Mouse (Mus musculus): ENCODE results near the gene Ggt5.

The Ggt5 gene

DNA sequence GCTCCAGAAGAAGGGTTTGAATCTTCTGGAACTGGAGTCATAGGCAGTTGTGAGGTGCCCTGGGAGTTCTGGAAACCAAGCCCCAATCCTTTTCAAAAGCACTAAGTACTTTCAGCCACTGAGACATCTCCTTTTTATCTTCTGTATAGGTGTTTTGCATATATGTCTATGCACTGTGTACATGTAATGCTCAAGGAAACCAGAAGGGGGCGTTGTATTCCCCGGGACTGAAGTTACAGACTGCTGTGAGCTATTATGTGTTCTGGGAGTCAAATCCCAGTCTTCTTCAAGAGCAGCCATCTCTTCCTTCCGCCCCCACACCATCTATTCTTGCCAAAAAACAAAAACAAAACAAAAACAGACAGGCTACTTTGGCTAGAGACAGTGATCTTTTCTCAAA lies 31.7 kb downstream of the Ggt5 start:
- DNase-seq (ENCODE audit: low read depth, low spot score): no peak

- no peak for DNase-seq (ENCODE audit: low read depth, low spot score)
Observed at GRCm38 (mm10) chr10:75625920-75626319, 36.8 kb downstream of the Ggt5 start.

DNA sequence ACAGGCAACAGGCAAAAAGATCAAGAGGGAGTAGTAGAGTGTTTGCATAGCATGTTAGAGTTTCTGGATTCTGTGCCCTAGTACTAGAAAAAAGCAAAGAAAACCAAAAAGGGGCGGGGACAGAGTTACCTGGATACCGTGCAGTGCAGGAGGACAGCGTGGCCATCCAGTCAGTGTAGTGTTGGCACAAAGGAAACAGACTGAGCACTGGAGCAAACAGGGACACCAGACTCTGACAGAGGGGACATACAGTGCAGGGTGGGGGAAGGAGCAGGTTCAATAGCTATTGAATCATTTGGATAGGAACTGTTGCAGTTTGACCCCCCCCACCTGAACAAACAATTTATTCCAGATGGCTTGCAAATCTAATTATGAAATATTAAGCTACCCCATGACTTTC lies 37.9 kb downstream of the Ggt5 start:
- no peak for DNase-seq (ENCODE audit: low read depth, low spot score)

- no peak for DNase-seq (ENCODE audit: low read depth, low spot score)
Observed at GRCm38 (mm10) chr10:75627490-75627889, 38.4 kb downstream of the Ggt5 start.

GRCm38 (mm10) chr10:75632633-75633032 lies 43.5 kb downstream of the Ggt5 start:
- DNase-seq (ENCODE audit: low read depth, low spot score): no peak

GRCm38 (mm10) chr10:75633048-75633447 lies 43.9 kb downstream of the Ggt5 start:
- no peak for DNase-seq (ENCODE audit: low read depth, low spot score)

GRCm38 (mm10) chr10:75633576-75634139 lies 44.5 kb downstream of the Ggt5 start:
- DNase-seq (ENCODE audit: low read depth, low spot score): no peak

- DNase-seq (ENCODE audit: low read depth, low spot score): no peak
Observed at GRCm38 (mm10) chr10:75634610-75635009, 45.5 kb downstream of the Ggt5 start.

- no peak for DNase-seq (ENCODE audit: low read depth, low spot score)
Observed at GRCm38 (mm10) chr10:75635019-75635692, 46.0 kb downstream of the Ggt5 start.

DNA sequence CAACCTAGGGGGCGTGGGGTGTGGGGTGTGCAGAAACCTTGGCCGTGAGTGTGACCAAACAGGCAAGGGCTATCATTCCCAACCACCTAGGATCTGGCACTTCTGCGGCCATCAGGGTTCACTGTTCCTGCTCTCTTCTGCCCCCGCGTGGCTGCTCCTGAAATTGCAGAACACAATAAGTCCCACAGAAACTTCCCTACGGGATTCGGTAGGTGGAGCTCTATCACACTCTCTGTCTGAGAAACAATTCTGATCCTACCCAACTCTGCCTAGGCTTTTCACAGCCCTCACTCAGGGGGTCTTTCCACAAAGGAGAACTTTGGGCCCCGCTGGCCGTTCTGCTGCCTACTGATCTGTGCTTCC lies 46.5 kb downstream of the Ggt5 start:
- DNase-seq (ENCODE audit: low read depth, low spot score): no peak

DNA sequence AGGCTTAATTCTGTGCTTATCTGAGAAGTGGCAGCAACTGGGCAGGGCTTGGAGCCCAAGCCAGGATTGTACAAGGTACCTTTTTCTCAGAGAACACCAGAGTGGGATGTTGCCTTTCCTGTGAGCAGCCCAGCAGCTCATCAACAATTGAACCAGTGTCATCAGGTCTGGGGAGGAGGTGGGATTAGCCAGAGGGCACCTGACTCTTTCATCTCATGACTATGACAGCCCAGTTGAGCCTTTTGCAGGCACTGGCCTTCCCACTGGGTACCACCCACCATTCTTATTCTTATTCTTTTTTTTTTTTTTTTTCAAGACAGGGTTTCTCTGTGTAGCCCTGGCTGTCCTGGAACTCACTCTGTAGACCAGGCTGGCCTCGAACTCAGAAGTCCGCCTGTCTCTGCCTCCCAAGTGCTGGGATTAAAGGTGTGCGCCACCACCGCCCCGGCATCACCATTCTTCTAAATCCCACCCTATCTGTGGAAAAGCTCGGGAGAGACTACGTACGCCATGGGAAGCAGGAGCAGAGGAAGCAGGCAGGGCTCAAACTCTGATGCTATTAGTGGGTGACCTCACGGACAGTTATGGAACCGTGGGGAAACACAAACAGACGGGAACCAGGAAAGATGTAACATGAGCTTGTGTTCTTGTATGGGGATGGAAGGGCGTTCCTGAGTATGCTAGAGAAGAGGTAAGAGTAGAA lies 47.1 kb downstream of the Ggt5 start:
- no peak for DNase-seq (ENCODE audit: low read depth, low spot score)

DNA sequence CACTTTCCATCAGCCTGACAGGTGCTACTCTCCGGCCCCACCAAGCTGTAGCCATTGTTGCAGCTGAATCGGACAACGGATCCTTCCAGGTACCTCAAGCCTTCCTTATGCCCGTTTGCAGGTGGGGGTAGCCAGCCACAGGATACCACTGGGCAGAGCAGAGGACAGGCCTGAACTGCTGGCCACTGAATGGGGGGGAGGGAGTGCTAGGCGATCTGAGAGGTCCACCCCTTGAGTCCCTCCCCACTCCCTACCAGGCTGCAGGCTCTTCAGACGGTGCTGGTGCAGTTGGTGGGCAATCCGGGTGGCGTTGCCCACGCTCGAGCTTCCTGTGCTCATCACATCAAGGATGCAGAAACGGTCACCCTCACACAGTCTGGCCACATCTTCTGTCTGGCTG lies 48.6 kb downstream of the Ggt5 start:
- no peak for DNase-seq (ENCODE audit: low read depth, low spot score)

DNA sequence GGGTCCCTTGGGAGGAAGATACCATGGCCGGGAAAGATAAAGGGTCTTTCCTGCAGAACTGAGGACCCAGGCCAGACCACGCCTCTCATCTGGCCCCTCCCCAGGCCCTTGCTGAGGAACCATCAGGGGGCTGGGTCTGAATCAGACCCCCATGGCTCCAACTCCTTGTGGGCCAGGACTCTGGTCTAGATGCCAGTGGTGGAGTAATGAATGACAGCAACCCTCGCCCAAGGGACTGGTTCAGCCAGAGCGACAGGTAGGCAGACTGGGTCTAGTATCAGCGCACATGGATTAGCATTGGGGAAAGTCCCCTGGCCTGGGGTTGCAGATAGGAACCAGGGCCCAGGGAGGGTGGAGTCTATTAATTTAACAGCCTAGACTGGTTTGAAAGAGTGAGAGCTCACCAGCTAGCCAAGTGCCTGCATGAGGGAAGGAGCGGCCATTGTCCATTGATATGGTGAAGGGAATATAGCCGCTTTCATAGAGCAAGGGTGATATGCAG lies 52.6 kb downstream of the Ggt5 start:
- no peak for DNase-seq (ENCODE audit: low read depth, low spot score)

- no peak for DNase-seq (ENCODE audit: low read depth, low spot score)
Observed at GRCm38 (mm10) chr10:75642436-75642835, 53.3 kb downstream of the Ggt5 start.

DNA sequence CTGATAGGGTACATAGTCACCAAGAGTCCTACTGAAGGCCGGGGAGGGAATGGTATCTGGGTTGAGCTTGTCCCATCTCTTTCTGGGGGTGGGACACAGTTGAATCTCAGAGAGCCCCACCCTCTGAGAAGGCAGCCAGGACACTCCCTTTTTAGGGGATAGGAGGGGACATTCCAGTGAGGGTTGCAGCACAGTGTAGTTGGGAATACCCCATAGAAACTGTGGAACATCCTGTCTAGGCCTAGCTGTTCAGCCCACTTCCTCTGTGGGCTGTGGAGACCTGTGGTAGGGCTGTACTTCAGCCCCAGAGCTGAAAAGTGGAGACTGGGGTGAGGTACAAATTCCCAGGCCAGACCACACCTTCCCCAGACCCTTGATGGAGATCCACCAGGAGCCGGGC lies 53.8 kb downstream of the Ggt5 start:
- DNase-seq (ENCODE audit: low read depth, low spot score): no peak

- no peak for DNase-seq (ENCODE audit: low read depth, low spot score)
Observed at GRCm38 (mm10) chr10:75643741-75644343, 54.7 kb downstream of the Ggt5 start, which contains the start of gene Susd2. Susd2 (minus strand) TSS chr10:75644008.

- DNase-seq (ENCODE audit: low read depth, low spot score): no peak
Observed at GRCm38 (mm10) chr10:75645616-75646015, 56.5 kb downstream of the Ggt5 start.

- no peak for DNase-seq (ENCODE audit: low read depth, low spot score)
Observed at GRCm38 (mm10) chr10:75646406-75646805, 57.3 kb downstream of the Ggt5 start.

DNA sequence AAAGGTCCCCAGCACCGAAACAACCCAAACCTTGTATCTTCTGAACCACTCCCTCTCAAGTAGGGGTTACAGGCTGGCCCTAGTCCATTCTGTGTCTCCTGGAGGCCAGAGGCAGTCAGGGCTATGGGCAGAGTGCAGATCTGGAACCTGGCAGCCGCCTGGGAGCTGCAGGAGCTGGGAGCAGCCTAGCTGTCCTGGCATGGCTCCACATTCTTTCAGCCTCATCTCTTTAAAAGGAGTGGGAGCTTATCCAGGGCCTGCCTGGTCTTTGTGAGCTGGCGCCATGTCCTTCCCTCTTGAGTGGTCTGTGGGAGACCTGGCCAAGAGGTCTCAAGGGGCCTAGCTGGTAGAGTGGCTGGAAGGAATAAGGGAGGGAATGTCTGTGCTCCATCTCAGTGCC lies 58.2 kb downstream of the Ggt5 start:
- no peak for DNase-seq (ENCODE audit: low read depth, low spot score)

DNA sequence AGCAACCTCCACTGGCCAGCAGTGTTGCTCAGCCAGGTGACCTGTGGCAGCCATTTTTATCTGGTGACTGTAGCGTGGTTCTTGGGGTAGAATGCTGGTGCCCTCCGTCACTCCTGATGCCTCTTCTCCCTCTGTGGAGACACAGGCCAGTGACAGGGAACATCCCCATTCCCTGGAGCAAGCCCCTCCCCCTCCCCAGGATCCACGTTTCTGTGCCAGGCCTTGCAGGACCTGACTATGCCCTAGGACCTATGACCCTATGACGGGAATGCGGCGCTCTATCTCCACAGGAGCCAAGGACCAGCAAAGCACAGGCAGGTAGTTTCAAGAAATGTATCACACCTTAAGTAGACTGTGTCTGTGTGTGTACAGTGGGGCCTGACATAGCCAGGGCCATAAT lies 59.0 kb downstream of the Ggt5 start:
- no peak for DNase-seq (ENCODE audit: low read depth, low spot score)

- no peak for DNase-seq (ENCODE audit: low read depth, low spot score)
Observed at GRCm38 (mm10) chr10:75649001-75649400, 59.9 kb downstream of the Ggt5 start.

GRCm38 (mm10) chr10:75649406-75649995 lies 60.4 kb downstream of the Ggt5 start:
- no peak for DNase-seq (ENCODE audit: low read depth, low spot score)

Data from telencephalon, adult 2 months (tissue).